Mouse (Mus musculus): ENCODE results near the gene Ninj1. TPM values are rescaled to one million over a fixed set of nuclear protein-coding genes. Genes with fewer than 3 reads are reported as not detected.
A peak's percentile ranks its signal among the peaks of the same experiment; 100 is the strongest.

Gene Ninj1
- total RNA-seq, 2 experiments from 2014 or later: 44.6 to 52.5 TPM

- ATAC-seq (replicated peaks; ENCODE audit: poor library complexity, severe bottlenecking): no peak
Observed at GRCm38 (mm10) chr13:49193650-49194049, 6.4 kb downstream of the Ninj1 start.

DNA sequence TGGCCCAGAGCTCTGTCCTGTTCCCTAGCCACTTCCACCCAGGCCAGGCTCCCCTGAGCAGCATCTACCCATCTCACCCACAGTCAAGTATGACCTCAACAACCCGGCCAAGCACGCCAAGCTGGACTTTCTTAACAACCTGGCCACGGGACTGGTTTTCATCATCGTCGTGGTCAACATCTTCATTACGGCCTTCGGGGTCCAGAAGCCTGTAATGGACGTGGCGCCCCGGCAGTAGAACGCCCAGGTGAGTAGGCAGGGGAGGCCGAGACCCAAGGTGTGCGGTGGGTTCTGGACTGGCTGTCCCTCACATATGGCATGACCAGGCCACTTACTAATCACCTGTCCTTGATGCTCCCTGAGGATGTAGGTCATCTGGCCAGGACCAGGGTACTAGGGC is 7.5 kb downstream of the Ninj1 start:
- ATAC-seq (replicated peaks; ENCODE audit: poor library complexity, severe bottlenecking): no peak

- ATAC-seq (replicated peaks; ENCODE audit: poor library complexity, severe bottlenecking): no peak
Observed at GRCm38 (mm10) chr13:49195651-49196050, 8.4 kb downstream of the Ninj1 start.

GRCm38 (mm10) chr13:49196211-49196610 is 8.9 kb downstream of the Ninj1 start:
- peak; percentile 6 for ATAC-seq (replicated peaks; ENCODE audit: poor library complexity, severe bottlenecking)

- peak; percentile 75 for ATAC-seq (replicated peaks; ENCODE audit: poor library complexity, severe bottlenecking)
Observed at GRCm38 (mm10) chr13:49196766-49197165, 9.5 kb downstream of the Ninj1 start.

- ATAC-seq (replicated peaks; ENCODE audit: poor library complexity, severe bottlenecking): no peak
Observed at GRCm38 (mm10) chr13:49198734-49199133, 11.4 kb downstream of the Ninj1 start.

GRCm38 (mm10) chr13:49199891-49200290 is 12.6 kb downstream of the Ninj1 start:
- no peak for ATAC-seq (replicated peaks; ENCODE audit: poor library complexity, severe bottlenecking)

DNA sequence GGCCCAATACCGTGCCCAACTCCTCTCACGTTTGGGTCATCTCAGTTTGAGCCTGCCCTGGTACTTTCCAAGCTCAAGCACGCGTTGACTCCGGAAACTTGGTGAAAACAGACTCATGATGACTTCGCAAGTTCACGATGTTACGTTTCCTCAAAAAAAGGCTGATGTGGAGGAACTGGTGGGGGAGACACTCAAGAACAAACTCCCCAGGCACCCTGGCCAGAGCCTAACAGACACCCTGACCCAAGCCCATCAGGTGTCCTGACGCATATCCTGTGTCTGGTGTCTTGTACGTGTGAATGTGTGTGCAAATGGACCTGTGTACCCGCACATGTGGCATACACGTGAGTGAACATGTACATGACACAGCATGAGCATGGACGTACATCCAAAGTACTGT is 13.4 kb downstream of the Ninj1 start:
- ATAC-seq (replicated peaks; ENCODE audit: poor library complexity, severe bottlenecking): peak; percentile 36

GRCm38 (mm10) chr13:49202556-49202955 is 15.3 kb downstream of the Ninj1 start:
- ATAC-seq (replicated peaks; ENCODE audit: poor library complexity, severe bottlenecking): no peak

GRCm38 (mm10) chr13:49205381-49205998 is 18.2 kb downstream of the Ninj1 start:
- ATAC-seq (replicated peaks; ENCODE audit: poor library complexity, severe bottlenecking): peak; percentile 79

DNA sequence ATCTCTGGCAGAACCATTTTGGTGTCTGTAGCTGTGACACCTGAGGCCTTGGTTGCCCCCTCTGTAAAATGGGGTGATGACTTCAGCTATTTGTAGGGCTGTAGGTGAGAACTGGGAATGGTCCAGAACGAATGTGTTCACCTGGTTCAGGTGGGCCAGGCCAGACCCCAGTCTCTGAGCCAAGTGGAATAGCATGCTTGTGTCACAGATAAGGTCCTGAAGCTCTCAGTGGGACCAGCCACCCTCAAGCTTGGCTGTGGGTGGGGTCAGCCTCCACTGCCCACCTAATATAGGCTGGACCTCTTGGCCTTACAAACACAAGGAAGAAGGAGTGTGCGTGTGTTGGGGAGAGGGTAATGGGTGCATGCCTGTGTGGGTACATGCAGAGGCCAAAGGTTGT is 19.1 kb downstream of the Ninj1 start:
- ATAC-seq (replicated peaks; ENCODE audit: poor library complexity, severe bottlenecking): no peak

GRCm38 (mm10) chr13:49209306-49209705 is 22.0 kb downstream of the Ninj1 start:
- ATAC-seq (replicated peaks; ENCODE audit: poor library complexity, severe bottlenecking): no peak

- ATAC-seq (replicated peaks; ENCODE audit: poor library complexity, severe bottlenecking): no peak
Observed at GRCm38 (mm10) chr13:49212711-49213500, 25.6 kb downstream of the Ninj1 start.

DNA sequence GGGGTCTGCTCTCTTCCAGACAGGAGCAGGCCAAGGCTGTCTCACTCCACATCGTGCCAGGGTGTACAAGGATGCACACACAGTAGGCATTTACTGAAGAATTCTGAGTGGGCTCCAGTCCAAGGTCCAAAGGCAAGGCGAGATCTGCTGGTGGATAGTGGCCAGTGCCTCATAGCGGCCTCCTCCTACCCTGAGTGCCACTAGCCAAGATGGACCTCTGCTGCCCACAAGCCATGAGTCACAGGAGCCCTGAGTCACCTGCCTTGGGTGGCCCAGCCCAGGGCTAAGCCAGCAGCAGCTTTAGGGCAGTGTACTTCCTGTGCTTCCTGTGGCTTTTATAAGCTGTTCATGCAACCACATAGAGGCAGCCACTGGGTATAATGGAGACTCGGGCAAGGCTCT is 26.2 kb downstream of the Ninj1 start:
- ATAC-seq (replicated peaks; ENCODE audit: poor library complexity, severe bottlenecking): peak; percentile 64

DNA sequence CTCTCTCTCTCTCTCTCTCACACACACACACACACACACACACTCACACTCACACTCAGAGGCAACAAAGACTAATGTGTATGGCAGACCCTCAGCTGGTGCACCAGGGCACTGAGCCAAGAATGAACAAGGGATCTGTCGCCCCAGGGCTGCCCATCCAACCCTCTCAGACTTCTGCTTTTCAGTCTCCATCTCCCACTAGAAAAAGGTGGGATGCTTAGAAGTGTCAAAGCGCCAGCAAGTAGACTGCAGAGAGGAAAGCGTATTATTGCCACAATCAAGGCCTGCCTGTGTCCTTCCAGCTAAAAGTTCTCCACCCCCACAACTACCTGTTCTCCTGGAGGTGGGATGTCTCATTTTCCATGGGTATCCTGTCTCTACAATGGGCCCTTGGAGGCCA is 27.2 kb downstream of the Ninj1 start:
- 0 out of 2 replicates have a peak, but pooled peaks have one; percentile 10 for ATAC-seq (replicated peaks; ENCODE audit: poor library complexity, severe bottlenecking)

GRCm38 (mm10) chr13:49215128-49215503 is 27.8 kb downstream of the Ninj1 start:
- no peak for ATAC-seq (replicated peaks; ENCODE audit: poor library complexity, severe bottlenecking)

GRCm38 (mm10) chr13:49215504-49216219 is 28.4 kb downstream of the Ninj1 start, which contains the start of gene Card19:
Gene Card19 (minus strand): TSS chr13:49216037.
- peak; percentile 82 for ATAC-seq (replicated peaks; ENCODE audit: poor library complexity, severe bottlenecking)

DNA sequence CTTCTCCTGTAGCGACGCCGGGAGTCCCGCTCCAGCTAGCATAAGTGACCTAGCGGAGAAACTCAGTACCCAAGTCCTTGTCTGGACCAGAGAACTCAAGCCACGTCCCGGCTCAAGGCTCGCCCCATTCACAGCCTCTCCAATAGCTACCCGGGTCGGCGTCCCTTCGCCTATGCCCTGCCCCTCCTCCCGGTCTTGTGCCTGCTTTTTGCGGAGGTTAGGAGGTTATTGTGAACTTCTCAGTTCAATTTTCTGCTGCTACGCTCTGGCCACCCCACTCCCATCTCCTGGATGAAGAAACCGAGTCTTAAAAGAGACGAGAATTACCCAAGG is 28.9 kb downstream of the Ninj1 start:
- ATAC-seq (replicated peaks; ENCODE audit: poor library complexity, severe bottlenecking): no peak

- ATAC-seq (replicated peaks; ENCODE audit: poor library complexity, severe bottlenecking): no peak
Observed at GRCm38 (mm10) chr13:49216808-49217561, 29.7 kb downstream of the Ninj1 start.

DNA sequence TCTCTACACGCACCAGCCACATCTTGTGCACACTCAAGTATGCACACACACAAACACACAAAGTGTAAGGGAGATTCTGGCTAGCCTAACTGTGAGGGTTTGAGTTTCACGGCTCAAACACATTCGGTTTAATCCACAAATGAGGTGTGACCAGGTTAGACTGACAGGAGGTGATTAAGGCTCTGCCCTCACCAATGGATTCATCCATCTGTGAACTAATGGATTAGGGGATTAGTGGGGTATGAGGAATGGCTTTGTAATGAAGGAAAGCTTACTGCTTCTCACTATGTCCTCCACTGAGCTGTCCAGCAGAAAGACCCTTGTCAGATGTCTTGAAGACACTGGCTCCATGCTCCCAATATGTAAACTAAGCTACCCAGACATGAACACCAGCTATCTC is 31.4 kb downstream of the Ninj1 start:
- no peak for ATAC-seq (replicated peaks; ENCODE audit: poor library complexity, severe bottlenecking)

GRCm38 (mm10) chr13:49219367-49219766 is 32.1 kb downstream of the Ninj1 start:
- no peak for ATAC-seq (replicated peaks; ENCODE audit: poor library complexity, severe bottlenecking)

Measured in granulocyte monocyte progenitor cell, adult 5-6 weeks (primary cell).